Comparison of ENCODE assay signal across 1 mouse cellular context in genomic region chr10:128344568-128345275, GRCm38 (mm10).
TF ChIP-seq lines count a peak whose summit lies in the region.

No protein-coding gene starts in this region.

TF ChIP-seq in CH12.LX, 34 proteins besides CTCF, POLR2A, EP300 and RAD21 (continued from another document):
- no peak for TF ChIP-seq JUND (conservative IDR thresholded peaks at IDR 0.05; ENCODE audit: low read depth, low read length)
- TF ChIP-seq SIN3A (IDR thresholded peaks at IDR 0.05; ENCODE audit: low read length) = peak; percentile 86; the same call in 1 of the 2 replicates
- 0 out of 2 replicates have a peak, but pooled peaks have one; percentile 20 for TF ChIP-seq MAX (IDR thresholded peaks at IDR 0.05; ENCODE audit: low read length)
- TF ChIP-seq RCOR1 (conservative IDR thresholded peaks at IDR 0.05; ENCODE audit: low read depth, low read length) = peak; percentile 60; the same call in 1 of the 2 replicates
